Mouse (Mus musculus): ENCODE measurements at regions not wholly inside any gene's neighbourhood (a gene's known extent, or its start where the extent isn't known, plus 50 kb on each side); places are given as distances from the start of the nearest gene placed in this dataset.

DNA sequence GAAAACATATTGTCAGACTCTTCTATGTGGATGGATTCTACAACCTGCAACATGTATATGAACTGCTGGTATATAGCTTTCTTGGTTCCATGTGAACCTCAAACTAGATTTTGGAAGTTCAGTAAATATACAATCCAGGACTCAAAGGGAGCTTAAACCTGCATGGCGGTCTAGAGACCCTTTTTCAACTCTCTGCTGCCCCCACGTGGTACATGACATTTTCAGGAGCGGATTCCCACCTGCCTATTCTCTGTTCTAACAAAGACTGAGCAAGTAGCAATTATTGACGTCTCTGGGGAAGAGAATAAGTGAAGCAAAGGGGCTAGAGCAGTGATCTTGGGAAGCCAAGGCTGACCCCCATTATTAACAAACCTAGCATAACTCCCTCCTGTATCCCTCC lies 127.1 kb upstream of the Snx19 start:
- DNase-seq: peak; percentile 49

DNA sequence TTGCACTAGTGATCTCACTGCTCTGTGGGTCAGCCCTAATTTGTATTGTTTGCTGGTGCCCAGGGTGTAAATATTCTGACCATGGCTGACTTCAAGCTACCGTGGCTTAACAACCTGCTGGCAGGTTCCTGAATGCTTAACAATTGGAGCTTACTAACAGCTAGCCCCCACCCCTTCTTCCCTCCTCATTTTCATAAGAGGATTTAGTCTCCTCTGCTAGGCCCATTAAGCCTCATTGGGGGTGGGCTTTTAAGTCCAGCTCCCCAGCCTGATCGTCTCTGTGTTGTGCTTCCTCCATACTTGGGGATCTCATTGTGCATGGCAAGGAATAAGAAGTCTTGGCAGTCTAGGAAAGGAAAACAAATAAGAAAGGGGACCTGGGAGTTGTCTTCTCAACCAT lies 118.6 kb upstream of the Snx19 start:
- no peak for DNase-seq

DNA sequence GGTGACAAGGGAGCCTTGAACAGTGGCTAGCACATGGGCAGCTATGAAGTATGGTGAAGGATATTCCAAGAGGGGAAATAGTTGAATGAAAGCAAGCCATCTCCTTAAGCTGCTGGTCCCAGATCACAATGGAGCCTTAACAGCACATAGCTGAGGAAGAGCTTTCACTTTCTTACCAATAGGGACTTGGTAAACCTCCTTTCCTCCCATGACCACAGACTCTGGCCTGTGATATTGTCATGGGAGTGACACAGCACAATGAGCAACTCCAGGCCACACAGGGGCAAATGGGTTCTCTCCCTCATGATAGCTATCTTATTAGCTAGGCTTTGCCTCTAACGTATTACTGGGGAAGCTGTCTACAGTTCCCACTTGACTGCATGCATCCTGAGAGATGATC lies 113.5 kb upstream of the Snx19 start:
- no peak for DNase-seq

- DNase-seq: no peak
These were observed 112.3 kb upstream of the Snx19 start for GRCm38 (mm10) chr9:30314355-30315171.

- peak; percentile 14 for DNase-seq
These were observed 111.7 kb upstream of the Snx19 start for GRCm38 (mm10) chr9:30315172-30315644.

DNA sequence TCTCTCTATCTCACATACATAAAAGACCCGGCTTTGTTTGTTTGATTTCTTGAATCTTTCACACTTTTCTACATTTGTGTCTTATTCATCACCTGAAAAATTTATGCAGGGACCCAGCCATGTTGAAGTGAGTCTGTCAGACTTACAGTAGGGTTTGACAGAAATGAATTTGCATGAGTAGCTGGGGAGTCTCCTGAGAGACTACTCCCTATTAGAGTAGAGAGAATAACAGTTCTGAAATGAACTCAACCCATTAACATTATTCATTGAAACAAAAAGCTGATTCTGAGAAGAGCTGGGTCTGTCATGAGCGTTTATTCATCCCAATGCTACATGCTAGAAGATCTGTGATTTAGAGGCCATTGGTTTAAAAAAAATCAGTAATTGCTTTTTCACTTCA lies 82.0 kb upstream of the Snx19 start:
- DNase-seq: no peak

GRCm38 (mm10) chr9:30353965-30354364 lies 72.9 kb upstream of the Snx19 start:
- no peak for DNase-seq

DNA sequence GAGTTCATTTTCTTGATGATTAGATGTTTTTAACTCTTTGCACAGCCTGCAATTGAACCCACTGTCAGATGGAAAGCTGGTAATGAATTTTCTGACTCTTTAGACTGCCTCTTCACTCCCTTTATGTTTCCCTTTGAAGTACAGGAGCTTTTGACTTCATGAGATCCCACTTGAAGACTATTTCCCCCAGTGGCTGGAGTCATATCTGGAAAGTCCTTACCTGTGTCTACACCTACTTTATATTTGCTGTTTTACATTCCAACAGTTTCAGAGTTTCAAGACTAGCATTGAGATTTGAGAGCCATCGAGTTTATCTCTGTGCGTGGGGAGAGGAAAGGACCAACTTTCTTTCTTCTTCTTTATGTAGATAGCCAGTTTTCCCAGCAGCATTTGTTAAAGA lies 71.3 kb upstream of the Snx19 start:
- DNase-seq: no peak

- peak; percentile 65 for DNase-seq
These were observed 57.1 kb upstream of the Snx19 start for GRCm38 (mm10) chr9:30369554-30370440.

DNA sequence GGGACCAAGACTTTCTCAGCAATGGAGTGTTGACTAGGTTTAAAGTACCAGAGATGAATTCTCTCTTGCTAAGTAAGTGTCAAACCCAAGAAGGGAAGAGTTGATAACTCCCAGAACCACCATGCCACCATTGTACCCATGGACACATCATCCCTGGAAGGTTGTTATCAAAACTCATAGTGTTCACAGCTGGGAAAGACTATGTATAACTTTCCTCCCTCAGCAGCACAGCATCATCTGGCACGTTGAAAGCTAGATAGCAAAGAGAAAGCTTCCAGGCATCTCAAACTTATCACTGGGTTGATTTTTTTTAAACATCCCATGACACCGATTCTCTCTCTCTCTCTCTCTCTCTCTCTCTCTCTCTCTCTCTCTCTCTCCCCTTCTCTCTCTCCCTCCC lies 56.1 kb upstream of the Snx19 start:
- no peak for DNase-seq

GRCm38 (mm10) chr9:30376908-30377307 lies 50.0 kb upstream of the Snx19 start:
- no peak for DNase-seq
